Mouse (Mus musculus) neural tube, embryonic 15.5 days (tissue): ENCODE results near the gene Lama1. TPM values are rescaled to one million over a fixed set of nuclear protein-coding genes. Genes with fewer than 3 reads are reported as not detected.

Experiments
- ATAC-seq: fragments of 200-750 bp; cut with Nextera tagmentation; 2 replicates; pipeline ENCODE4 v1.8.0; 2017; ENCODE audit warnings: mild to moderate bottlenecking, moderate TSS enrichment, moderate library complexity; ENCODE audit not compliant: low FRiP score
- H3K27ac ChIP-seq: fragments of 300-500 bp; sonication (generic); replicated peaks from 2 replicates; pipeline ENCODE4 v1.5.1; 2015; ENCODE audit warnings: mild to moderate bottlenecking, inconsistent platforms
- H3K27me3 ChIP-seq: fragments of 300-500 bp; sonication (generic); replicated peaks from 2 replicates; pipeline ENCODE4 v1.6.1; 2015; ENCODE audit warnings: inconsistent platforms
- H3K36me3 ChIP-seq: fragments of 300-500 bp; sonication (generic); 2 replicates; pipeline ENCODE4 v1.6.1; 2015; ENCODE audit warnings: inconsistent platforms
- H3K4me1 ChIP-seq: fragments of 300-500 bp; sonication (generic); 2 replicates; pipeline ENCODE4 v1.6.1; 2015; ENCODE audit warnings: inconsistent platforms
- H3K4me2 ChIP-seq: fragments of 300-500 bp; sonication (generic); 2 replicates; pipeline ENCODE4 v1.6.1; 2015; ENCODE audit warnings: inconsistent platforms, mild to moderate bottlenecking, moderate library complexity
- H3K4me3 ChIP-seq: fragments of 300-500 bp; sonication (generic); replicated peaks from 2 replicates; pipeline ENCODE4 v1.5.1; 2015; ENCODE audit warnings: mild to moderate bottlenecking, inconsistent platforms
- H3K9ac ChIP-seq: fragments of 300-500 bp; sonication (generic); replicated peaks from 2 replicates; pipeline ENCODE4 v1.6.1; 2015; ENCODE audit warnings: mild to moderate bottlenecking, inconsistent platforms
- H3K9me3 ChIP-seq: fragments of 300-500 bp; sonication (generic); replicated peaks from 2 replicates; pipeline ENCODE4 v1.6.1; 2016; ENCODE audit warnings: inconsistent platforms
- WGBS: fragments of 180-500 bp; shearing (Covaris S2); methylation state at CpG from one replicate; pipeline ENCODE4 v1.1.7; 2015; ENCODE audit warnings: mixed read lengths; 5-methylcytosine and 5-hydroxymethylcytosine counted together
- polyA plus RNA-seq: library from polyadenylated mRNA; unstranded; fragments of >200 nt; fragmentation: Nextera tagmentation; extraction: Ambion mirVana; gene quantifications from 2 replicates; pipeline ENCODE4 v1.2.1, GENCODE M21; 2015

Lama1 gene
- polyA plus RNA-seq, 1 experiment from 2014 or later = 10.1 TPM

GRCm38 (mm10) chr17:67697461-67697891, 417 bp downstream of the Lama1 start:
- under 1% methylated on average over 32 of the region's 32 CpGs for WGBS
- Histone ChIP-seq H3K9me3 (no peaks in the 10 kb centered on the region), H3K36me3 (no peaks in the 10 kb centered on the region), H3K4me2 (peak overlapping the region; percentile 89), H3K4me3 (peak overlapping the region; percentile 79), H3K27me3 (no peaks in the 10 kb centered on the region), H3K4me1 (peaks cover 44% of the 10 kb centered on the region), H3K27ac (peak overlapping the region; percentile 75), H3K9ac (peak overlapping the region; percentile 88)
- ATAC-seq = peak; percentile 79

GRCm38 (mm10) chr17:67698301-67698700, 1.2 kb downstream of the Lama1 start:
- ATAC-seq = peak; percentile 65; the same call in 1 of the 2 replicates
- peak overlapping the region; percentile 75 for H3K27ac ChIP-seq
- H3K36me3 ChIP-seq = no peaks in the 10 kb centered on the region
- peak overlapping the region; percentile 89 for H3K4me2 ChIP-seq
- H3K4me3 ChIP-seq = peak overlapping the region; percentile 79
- H3K27me3 ChIP-seq = no peaks in the 10 kb centered on the region
- 3% methylated on average over 13 of the region's 13 CpGs for WGBS
- no peaks in the 10 kb centered on the region for H3K9me3 ChIP-seq
- peaks cover 50% of the 10 kb centered on the region for H3K4me1 ChIP-seq
- H3K9ac ChIP-seq = peak overlapping the region; percentile 88

GRCm38 (mm10) chr17:67701761-67702160, 4.7 kb downstream of the Lama1 start:
- Histone ChIP-seq H3K27me3 (no peaks in the 10 kb centered on the region), H3K9me3 (no peaks in the 10 kb centered on the region), H3K9ac (no peak overlapping the region), H3K4me2 (peak overlapping the region; percentile 89), H3K27ac (no peak overlapping the region), H3K36me3 (no peaks in the 10 kb centered on the region), H3K4me1 (peaks cover 52% of the 10 kb centered on the region), H3K4me3 (no peak overlapping the region)
- ATAC-seq = no peak
- 8% methylated on average over 9 of the region's 9 CpGs for WGBS

GRCm38 (mm10) chr17:67702941-67703340, 5.9 kb downstream of the Lama1 start:
- Histone ChIP-seq H3K4me3 (no peak overlapping the region), H3K4me1 (peaks cover 53% of the 10 kb centered on the region), H3K36me3 (no peaks in the 10 kb centered on the region), H3K27ac (no peak overlapping the region), H3K27me3 (no peaks in the 10 kb centered on the region), H3K9me3 (no peaks in the 10 kb centered on the region), H3K9ac (no peak overlapping the region), H3K4me2 (no peak overlapping the region)
- no peak for ATAC-seq
- 17% methylated on average over 3 of the region's 3 CpGs for WGBS

- no peak for ATAC-seq
- H3K4me3 ChIP-seq = no peak overlapping the region
- 85% methylated on average over 10 of the region's 10 CpGs for WGBS
- no peaks in the 10 kb centered on the region for H3K27me3 ChIP-seq
- H3K4me1 ChIP-seq = peaks cover 48% of the 10 kb centered on the region
- H3K36me3 ChIP-seq = no peaks in the 10 kb centered on the region
- no peak overlapping the region for H3K27ac ChIP-seq
- no peaks in the 10 kb centered on the region for H3K9me3 ChIP-seq
- H3K4me2 ChIP-seq = no peak overlapping the region
- no peak overlapping the region for H3K9ac ChIP-seq
These were observed 8.1 kb downstream of the Lama1 start for GRCm38 (mm10) chr17:67705035-67705769.

DNA sequence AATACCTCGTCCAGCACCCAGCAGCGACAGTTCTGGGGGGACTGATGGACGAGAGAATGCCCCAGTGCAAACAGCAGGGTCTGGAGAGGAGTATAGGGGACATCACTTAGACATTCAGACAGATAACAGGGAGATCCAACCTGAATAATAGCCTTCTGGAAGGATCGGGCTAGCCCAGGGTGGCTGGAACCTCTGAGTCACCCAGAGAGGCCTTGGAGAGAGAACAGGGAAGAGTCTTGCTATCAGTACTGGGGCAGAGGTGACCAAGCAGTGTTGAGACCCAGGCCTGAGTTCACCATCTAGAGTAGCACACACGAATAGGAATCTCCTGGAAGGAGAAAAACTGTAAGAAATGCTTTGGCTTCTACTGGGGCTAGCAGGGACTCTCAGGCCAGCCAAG, 9.3 kb downstream of the Lama1 start:
- no peak for ATAC-seq
- no peaks in the 10 kb centered on the region for H3K27me3 ChIP-seq
- H3K4me3 ChIP-seq = no peak overlapping the region
- H3K9me3 ChIP-seq = no peaks in the 10 kb centered on the region
- H3K4me2 ChIP-seq = no peak overlapping the region
- WGBS = 86% methylated on average over 5 of the region's 5 CpGs
- H3K9ac ChIP-seq = no peak overlapping the region
- H3K27ac ChIP-seq = peak overlapping the region; percentile 18; the same call in 1 of the 2 replicates
- no peaks in the 10 kb centered on the region for H3K36me3 ChIP-seq
- H3K4me1 ChIP-seq = peaks cover 48% of the 10 kb centered on the region

DNA sequence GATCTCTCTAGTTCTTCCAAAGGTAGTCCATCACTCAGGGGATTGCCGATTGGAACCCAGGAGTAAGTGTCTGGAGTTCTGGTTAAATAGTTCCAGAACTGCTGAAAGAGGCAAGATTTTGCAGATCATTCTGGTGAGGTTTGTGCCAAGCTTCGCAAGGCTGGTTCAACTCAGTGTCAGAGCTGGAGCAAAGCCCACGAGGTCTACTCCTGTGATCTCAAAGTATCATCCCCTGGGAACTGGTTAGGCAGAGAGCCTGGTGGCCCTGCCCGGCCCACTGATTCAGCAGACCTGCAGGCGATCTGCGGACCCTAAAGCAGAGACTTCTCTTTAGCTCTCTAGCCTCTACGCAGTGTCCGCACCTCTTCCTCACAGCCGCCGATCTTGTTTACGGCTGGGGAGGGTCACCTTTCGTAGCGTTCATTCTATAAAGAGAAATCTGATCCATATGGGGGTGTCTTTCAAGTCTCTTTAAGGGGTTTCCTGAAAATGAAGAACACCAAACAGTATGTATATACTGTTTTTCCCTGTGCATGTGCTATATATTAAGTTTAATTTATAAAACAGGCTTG, 10.8 kb downstream of the Lama1 start:
- ATAC-seq = no peak
- no peaks in the 10 kb centered on the region for H3K27me3 ChIP-seq
- H3K4me3 ChIP-seq = no peak overlapping the region
- WGBS = 61% methylated on average over 13 of the region's 13 CpGs
- no peak overlapping the region for H3K9ac ChIP-seq
- 0 out of 2 replicates have a peak overlapping the region, but pooled peaks have one; percentile 5 for H3K4me2 ChIP-seq
- no peaks in the 10 kb centered on the region for H3K36me3 ChIP-seq
- no peaks in the 10 kb centered on the region for H3K9me3 ChIP-seq
- H3K4me1 ChIP-seq = peaks cover 37% of the 10 kb centered on the region
- peak overlapping the region; percentile 51; the same call in 1 of the 2 replicates for H3K27ac ChIP-seq

- Histone ChIP-seq H3K4me1 (peaks cover 34% of the 10 kb centered on the region), H3K9ac (no peak overlapping the region), H3K4me3 (no peak overlapping the region), H3K27ac (0 out of 2 replicates have a peak overlapping the region, but pooled peaks have one; percentile 13), H3K9me3 (no peaks in the 10 kb centered on the region), H3K27me3 (no peaks in the 10 kb centered on the region), H3K4me2 (no peak overlapping the region), H3K36me3 (no peaks in the 10 kb centered on the region)
- no peak for ATAC-seq
- 53% methylated on average over 6 of the region's 6 CpGs for WGBS
These were observed 13.3 kb downstream of the Lama1 start for GRCm38 (mm10) chr17:67710377-67710781.

DNA sequence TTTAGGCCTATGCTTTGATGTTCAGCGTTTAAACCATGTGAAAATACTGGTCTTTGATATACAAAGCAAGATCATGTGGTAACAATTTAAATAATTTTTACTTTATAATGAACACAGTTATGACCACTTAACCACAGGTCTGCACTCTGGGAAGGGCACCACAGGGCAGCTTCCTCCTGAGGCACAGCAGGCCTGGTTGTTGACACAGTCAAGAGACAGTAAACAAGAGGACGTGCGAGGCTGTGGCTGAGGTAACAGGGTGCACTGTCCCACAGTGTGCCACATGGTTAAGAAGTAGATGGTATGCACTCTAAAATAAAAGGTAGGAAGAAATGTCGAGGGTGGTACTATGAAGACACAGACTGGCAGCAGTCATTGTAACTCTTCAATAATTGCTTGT, 14.3 kb downstream of the Lama1 start:
- Histone ChIP-seq H3K4me3 (no peak overlapping the region), H3K36me3 (no peaks in the 10 kb centered on the region), H3K4me2 (no peak overlapping the region), H3K27me3 (no peaks in the 10 kb centered on the region), H3K4me1 (peaks cover 36% of the 10 kb centered on the region), H3K27ac (no peak overlapping the region), H3K9me3 (no peaks in the 10 kb centered on the region), H3K9ac (no peak overlapping the region)
- ATAC-seq = no peak
- WGBS = 45% methylated on average over 4 of the region's 4 CpGs

GRCm38 (mm10) chr17:67712929-67713328, 15.9 kb downstream of the Lama1 start:
- WGBS = 71% methylated on average over 7 of the region's 7 CpGs
- Histone ChIP-seq H3K36me3 (peaks cover 6% of the 10 kb centered on the region; the same call in 1 of the 2 replicates), H3K4me1 (peaks cover 24% of the 10 kb centered on the region), H3K9me3 (no peaks in the 10 kb centered on the region), H3K4me3 (no peak overlapping the region), H3K27ac (no peak overlapping the region), H3K9ac (no peak overlapping the region), H3K4me2 (no peak overlapping the region), H3K27me3 (no peaks in the 10 kb centered on the region)
- no peak for ATAC-seq

- Histone ChIP-seq H3K27ac (no peak overlapping the region), H3K4me3 (no peak overlapping the region), H3K4me1 (peaks cover 8% of the 10 kb centered on the region), H3K36me3 (peaks cover 6% of the 10 kb centered on the region; the same call in 1 of the 2 replicates), H3K4me2 (peak overlapping the region; percentile 39), H3K9ac (no peak overlapping the region), H3K27me3 (no peaks in the 10 kb centered on the region), H3K9me3 (no peaks in the 10 kb centered on the region)
- no peak for ATAC-seq
- WGBS = 73% methylated on average over 19 of the region's 19 CpGs
These were observed 18.4 kb downstream of the Lama1 start for GRCm38 (mm10) chr17:67715466-67715865.

GRCm38 (mm10) chr17:67722055-67722454, 25.0 kb downstream of the Lama1 start:
- WGBS = 55% methylated on average over 7 of the region's 7 CpGs
- Histone ChIP-seq H3K27me3 (no peaks in the 10 kb centered on the region), H3K36me3 (peaks cover 5% of the 10 kb centered on the region; the same call in 1 of the 2 replicates), H3K4me1 (peaks cover 21% of the 10 kb centered on the region; the same call in 1 of the 2 replicates), H3K27ac (0 out of 2 replicates have a peak overlapping the region, but pooled peaks have one; percentile 9), H3K9me3 (no peaks in the 10 kb centered on the region), H3K9ac (no peak overlapping the region), H3K4me2 (no peak overlapping the region), H3K4me3 (no peak overlapping the region)
- no peak for ATAC-seq
